Mouse (Mus musculus) kidney, adult 18-20 months (tissue): Measurements from ENCODE around the gene Fhl1.
A peak's percentile ranks its signal among the peaks of the same experiment; 100 is the strongest.

Source experiments
- DNase-seq: peaks from one replicate; pipeline ENCODE4 v3.0.0; 2021

Fhl1 gene

DNA sequence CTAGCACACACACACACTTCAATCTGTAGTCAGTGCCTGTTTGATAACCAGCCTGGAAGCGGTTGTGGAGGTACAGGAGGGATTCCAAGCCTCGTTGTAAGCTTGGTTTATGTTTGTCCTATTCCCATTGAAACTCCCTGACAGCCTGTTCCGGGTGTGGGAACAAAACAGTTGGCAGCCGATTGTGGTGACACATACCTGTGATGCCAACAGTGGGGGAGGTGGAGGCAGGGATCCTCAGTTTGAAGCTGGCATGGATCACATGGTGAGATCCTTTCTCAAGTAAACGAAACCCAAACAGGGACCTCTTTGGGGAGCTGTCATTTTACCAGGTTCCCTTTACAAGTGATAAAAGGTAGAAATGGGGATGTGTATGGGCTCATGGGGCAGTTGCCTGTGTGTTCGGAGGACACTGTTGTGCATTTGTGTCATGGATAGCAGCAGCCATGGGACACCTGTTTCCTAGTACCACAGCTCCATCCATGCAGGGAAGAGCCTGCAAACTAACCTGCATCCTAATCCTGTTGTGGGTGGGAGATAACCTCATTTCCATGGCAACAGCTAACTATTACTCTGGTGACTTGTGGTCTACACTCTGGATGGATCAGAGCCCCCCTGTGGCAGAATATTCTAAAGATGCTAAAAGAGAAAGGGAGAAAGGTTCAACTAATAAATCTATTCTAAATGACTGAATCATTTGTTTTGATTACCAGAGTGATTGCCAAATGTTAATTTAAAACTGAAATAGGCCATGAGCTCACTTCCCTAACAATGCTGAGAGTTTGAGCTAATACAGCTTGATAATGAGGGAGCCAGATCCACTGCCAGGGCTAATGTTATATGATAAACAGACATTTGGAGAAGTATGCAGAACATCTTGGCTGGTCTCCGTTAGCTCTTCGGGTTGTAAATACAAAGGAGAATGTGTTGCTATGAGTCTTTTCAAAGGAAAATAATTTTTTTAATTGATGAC lies 22.0 kb downstream of the Fhl1 start:
- DNase-seq = no peak

DNA sequence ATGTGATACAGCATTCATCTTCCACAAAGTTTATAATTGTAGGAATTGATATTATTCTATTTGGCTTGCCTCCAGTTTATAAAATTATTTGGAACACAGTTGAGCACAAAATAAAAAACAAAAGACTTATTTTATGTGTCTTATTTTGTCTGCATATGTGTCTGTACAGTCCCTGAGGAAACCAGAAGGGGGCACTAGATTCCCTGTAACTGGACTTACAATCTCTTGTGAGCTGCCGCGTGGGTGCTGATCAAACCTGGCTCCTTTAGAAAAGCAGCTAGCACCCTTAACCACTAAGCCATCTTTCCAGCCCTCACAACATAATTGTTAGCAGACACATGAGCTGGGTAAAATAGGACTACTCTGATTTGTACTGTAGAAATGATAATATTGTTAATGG lies 24.1 kb downstream of the Fhl1 start:
- peak; percentile 28 for DNase-seq

GRCm38 (mm10) chrX:56756352-56756751 lies 24.8 kb downstream of the Fhl1 start:
- no peak for DNase-seq

GRCm38 (mm10) chrX:56760257-56760760 lies 28.7 kb downstream of the Fhl1 start:
- DNase-seq = no peak

DNA sequence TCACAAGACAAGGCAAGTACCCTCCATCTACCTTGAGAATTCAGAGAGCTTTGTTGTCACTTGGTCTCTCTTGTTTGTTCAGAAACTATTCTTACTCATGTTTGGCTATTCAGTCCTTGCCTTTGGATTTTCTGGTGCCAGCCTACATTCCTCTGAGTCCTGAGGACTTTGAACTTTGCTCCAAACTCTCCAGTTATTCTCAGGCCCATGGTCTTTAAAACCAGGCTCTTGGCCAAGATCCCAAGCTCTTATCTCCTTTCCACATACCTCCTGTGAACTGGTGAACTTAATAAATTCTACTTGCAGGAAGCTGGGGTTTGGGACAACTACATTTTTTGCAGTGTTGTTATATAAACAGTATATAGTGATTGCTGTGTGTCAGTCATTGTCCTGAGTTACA lies 38.3 kb downstream of the Fhl1 start:
- no peak for DNase-seq

GRCm38 (mm10) chrX:56771751-56772150 lies 40.2 kb downstream of the Fhl1 start:
- DNase-seq = no peak

- no peak for DNase-seq
These were observed 41.7 kb downstream of the Fhl1 start for GRCm38 (mm10) chrX:56773329-56773728.

DNA sequence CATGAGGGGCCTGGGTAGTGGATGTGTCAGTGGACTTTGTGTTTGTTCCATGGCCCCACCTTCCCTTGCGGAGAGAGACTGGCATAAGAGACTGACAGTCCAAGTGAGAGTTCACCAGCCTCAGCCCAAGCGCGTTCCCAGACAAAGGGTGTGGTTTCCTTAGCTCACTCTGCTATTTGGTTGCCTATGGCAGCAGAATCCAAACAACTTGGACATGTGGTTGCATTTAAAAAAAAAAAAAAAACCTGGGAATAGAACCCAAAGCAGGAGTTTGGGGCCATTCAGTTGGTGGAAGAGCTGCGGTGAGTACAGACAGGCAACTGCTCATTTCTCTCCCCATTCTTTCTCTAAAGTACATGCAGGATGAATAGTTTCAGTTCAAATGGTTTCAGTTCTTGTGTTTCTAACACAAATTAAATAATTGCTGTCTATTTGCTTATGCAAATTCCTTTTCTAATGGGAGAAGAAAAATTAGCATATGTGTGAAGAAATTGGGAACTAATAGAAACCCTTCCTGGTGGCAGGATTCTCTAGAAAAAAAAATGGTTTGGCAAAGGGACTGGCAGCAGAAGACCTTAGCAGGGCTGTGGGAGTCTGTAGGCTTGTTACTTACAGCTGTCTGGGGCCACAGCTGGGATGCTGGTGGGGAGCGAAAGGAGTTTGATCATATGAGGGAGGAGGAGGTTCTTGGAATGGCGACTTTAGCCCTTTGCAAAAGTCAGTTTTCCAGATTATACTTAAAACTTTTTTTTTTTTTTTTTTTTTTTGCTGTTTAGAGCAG lies 54.9 kb downstream of the Fhl1 start:
- DNase-seq = no peak

GRCm38 (mm10) chrX:56787486-56787885 lies 55.9 kb downstream of the Fhl1 start:
- no peak for DNase-seq

DNA sequence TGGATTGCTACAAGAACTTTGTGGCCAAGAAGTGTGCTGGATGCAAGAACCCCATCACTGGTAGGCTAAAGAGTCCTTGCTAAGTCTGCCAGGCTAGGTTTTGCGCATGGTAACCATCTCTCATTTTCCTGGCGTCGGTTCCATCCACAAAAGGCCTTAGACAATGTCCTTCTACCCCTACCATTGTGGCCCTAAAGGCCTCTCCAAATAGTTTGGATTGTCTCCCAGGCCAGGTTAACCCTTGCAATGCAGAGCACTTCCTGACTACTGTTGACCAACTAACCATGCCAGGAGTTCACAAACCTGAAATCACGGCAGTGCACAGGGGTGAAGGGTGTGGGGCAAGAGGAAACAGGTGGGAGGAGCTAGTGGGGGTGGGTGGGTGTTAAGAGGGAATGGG lies 59.0 kb downstream of the Fhl1 start:
- DNase-seq = no peak

- peak; percentile 49 for DNase-seq
These were observed 59.7 kb downstream of the Fhl1 start for GRCm38 (mm10) chrX:56791268-56791667.

DNA sequence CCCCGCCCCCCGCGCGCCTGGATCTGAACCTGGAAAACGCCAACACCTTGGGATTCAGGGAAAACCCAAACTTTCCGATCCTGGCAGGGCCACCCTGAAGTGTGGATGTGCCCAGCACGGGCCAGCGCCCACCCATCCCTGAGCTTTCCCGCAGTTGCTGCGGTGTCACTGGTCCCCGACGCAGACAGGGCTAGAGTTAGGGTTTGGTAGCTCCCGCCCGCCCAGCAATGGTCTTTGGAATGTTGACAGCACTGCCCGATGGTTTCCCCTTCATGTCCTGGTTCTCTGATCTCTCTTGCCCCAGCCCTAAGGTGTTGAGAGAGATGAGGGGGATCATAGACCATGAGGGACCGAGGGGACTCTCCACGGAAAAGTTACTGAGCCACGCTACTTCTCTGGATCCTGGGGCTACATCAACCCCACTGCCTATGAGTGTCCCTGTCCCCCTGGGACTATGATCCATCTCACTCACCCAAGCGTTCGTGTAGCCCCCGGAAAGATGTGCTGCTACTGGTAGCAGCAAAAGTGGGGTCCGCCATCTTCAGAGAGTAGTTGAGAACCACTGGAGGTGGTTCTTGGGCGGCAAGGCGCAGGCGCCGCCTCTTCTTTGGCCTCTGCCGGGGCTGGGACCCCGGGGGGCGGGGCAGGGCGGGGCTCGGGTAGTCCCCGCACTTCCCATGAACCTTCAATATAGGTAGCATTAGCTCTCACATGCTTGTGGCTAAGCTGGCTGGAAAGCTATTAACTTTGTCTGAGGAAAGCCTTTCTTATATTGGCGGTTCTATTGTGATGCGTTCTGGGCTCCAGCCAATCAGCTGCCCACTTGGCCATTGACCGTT lies 90.4 kb downstream of the Fhl1 start, which contains the start of gene Map7d3:
Map7d3 (minus strand) TSS at position 562 of the 839 bp plus-strand sequence.
- DNase-seq = peak; percentile 3

- DNase-seq = no peak
These were observed 95.9 kb downstream of the Fhl1 start for GRCm38 (mm10) chrX:56827492-56827891.

DNA sequence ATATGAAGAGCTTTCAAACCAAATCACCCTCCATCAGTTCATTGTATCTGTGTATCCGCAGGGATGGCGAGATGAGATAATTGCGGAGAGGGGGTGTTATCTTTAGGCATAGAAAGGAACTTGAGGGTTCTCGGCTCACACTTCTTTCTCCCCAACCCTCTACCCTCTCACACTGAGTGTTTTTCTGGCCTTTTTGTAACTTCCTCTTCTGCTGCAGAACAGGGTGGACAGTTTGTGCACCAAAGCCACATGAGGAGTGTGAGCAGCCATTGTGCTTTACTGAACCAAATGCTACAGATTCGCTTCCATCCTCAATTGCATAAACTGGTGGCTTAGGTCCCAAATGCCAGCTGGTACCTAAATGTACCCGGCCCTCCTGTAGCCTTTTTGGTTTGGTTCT lies 104.3 kb downstream of the Fhl1 start:
- no peak for DNase-seq

- DNase-seq = peak; percentile 5
These were observed 107.8 kb downstream of the Fhl1 start for GRCm38 (mm10) chrX:56839369-56839768.

- no peak for DNase-seq
These were observed 109.7 kb downstream of the Fhl1 start for GRCm38 (mm10) chrX:56841255-56841654.
